Mouse (Mus musculus) myocyte (in vitro differentiated cells): ENCODE data around the gene Trim32. TPM values are rescaled to one million over a fixed set of nuclear protein-coding genes. Genes with fewer than 3 reads are reported as not detected.

Experiments used
- H3K27me3 ChIP-seq: one replicate; pipeline ENCODE4 v1.6.1; 2011; ENCODE audit not compliant: control insufficient read depth, insufficient read depth, insufficient read length
- H3K36me3 ChIP-seq: one replicate; pipeline ENCODE4 v1.6.1; 2011; ENCODE audit not compliant: control insufficient read depth, insufficient read depth
- H3K4me2 ChIP-seq: one replicate; pipeline ENCODE4 v1.6.1; 2011; ENCODE audit warnings: low read depth, control low read depth
- H3K4me3 ChIP-seq: one replicate; pipeline ENCODE4 v1.5.1; 2011; ENCODE audit warnings: mild to moderate bottlenecking, control low read depth, moderate library complexity
- H3K79me2 ChIP-seq: one replicate; pipeline ENCODE4 v1.6.1; 2011; ENCODE audit not compliant: control insufficient read depth, insufficient read depth
- H3ac ChIP-seq: one replicate; pipeline ENCODE4 v1.6.1; 2011; ENCODE audit not compliant: control insufficient read depth, insufficient read length
- CEBPB ChIP-seq: IDR thresholded peaks from 2 replicates; pipeline ENCODE4 v1.6.1; 2011; ENCODE audit warnings: mild to moderate bottlenecking, moderate library complexity; ENCODE audit not compliant: poor library complexity, insufficient read depth, severe bottlenecking
- E2F4 ChIP-seq: IDR thresholded peaks from one replicate; pipeline ENCODE4 v1.6.1; 2011; ENCODE audit warnings: mild to moderate bottlenecking, control low read depth, moderate library complexity; ENCODE audit not compliant: insufficient read depth
- MAX ChIP-seq: IDR thresholded peaks from one replicate; pipeline ENCODE4 v1.6.1; 2011; ENCODE audit warnings: low read depth, mild to moderate bottlenecking, control low read depth
- MYOD1 ChIP-seq, 3 experiments: IDR thresholded peaks; one replicate each; pipeline ENCODE4 v1.6.1; 2011; ENCODE audit warnings: control low read depth in 2 of 3, low read depth in 2 of 3, mild to moderate bottlenecking in 2 of 3, moderate library complexity in 1 of 3; ENCODE audit not compliant: insufficient read length in 2 of 3, control insufficient read depth in 1 of 3
- MYOG ChIP-seq, 3 experiments: IDR thresholded peaks; one replicate each; pipeline ENCODE4 v1.6.1; 2011; ENCODE audit warnings: control low read depth in 2 of 3, low read depth in 2 of 3, mild to moderate bottlenecking in 2 of 3; ENCODE audit not compliant: insufficient read length in 2 of 3, control insufficient read depth in 1 of 3, insufficient read depth in 1 of 3
- POLR2A ChIP-seq: IDR thresholded peaks from one replicate; pipeline ENCODE4 v1.6.1; 2011; ENCODE audit warnings: low read depth, mild to moderate bottlenecking, control low read depth, moderate library complexity; ENCODE audit not compliant: insufficient read length
- POLR2AphosphoS2 ChIP-seq: IDR thresholded peaks from one replicate; pipeline ENCODE4 v1.6.1; 2011; ENCODE audit warnings: low read depth, control low read depth; ENCODE audit not compliant: insufficient read length
- REST ChIP-seq: IDR thresholded peaks from one replicate; pipeline ENCODE4 v1.6.1; 2011; ENCODE audit warnings: mild to moderate bottlenecking, control low read depth, moderate library complexity; ENCODE audit not compliant: insufficient read depth, insufficient read length
- SRF ChIP-seq: IDR thresholded peaks from one replicate; pipeline ENCODE4 v1.6.1; 2011; ENCODE audit warnings: low read depth; ENCODE audit not compliant: control insufficient read depth, insufficient read length
- TCF12 ChIP-seq: IDR thresholded peaks from one replicate; pipeline ENCODE4 v1.6.1; 2011; ENCODE audit warnings: mild to moderate bottlenecking, control low read depth; ENCODE audit not compliant: poor library complexity, insufficient read depth, severe bottlenecking
- TCF3 ChIP-seq: IDR thresholded peaks from one replicate; pipeline ENCODE4 v1.6.1; 2011; ENCODE audit warnings: low read depth, control low read depth; ENCODE audit not compliant: insufficient read length
- USF1 ChIP-seq: IDR thresholded peaks from one replicate; pipeline ENCODE4 v1.6.1; 2011; ENCODE audit warnings: low read depth, mild to moderate bottlenecking, control low read depth, moderate library complexity
- polyA plus RNA-seq: library from polyadenylated mRNA; unstranded; fragments of >200 nt; fragmentation: generic; extraction: Trizol; gene quantifications from one replicate; pipeline ENCODE4 v1.2.1, GENCODE M21; 2012; ENCODE audit warnings: missing spikeins

Gene Trim32
- 23.7 TPM for polyA plus RNA-seq

DNA sequence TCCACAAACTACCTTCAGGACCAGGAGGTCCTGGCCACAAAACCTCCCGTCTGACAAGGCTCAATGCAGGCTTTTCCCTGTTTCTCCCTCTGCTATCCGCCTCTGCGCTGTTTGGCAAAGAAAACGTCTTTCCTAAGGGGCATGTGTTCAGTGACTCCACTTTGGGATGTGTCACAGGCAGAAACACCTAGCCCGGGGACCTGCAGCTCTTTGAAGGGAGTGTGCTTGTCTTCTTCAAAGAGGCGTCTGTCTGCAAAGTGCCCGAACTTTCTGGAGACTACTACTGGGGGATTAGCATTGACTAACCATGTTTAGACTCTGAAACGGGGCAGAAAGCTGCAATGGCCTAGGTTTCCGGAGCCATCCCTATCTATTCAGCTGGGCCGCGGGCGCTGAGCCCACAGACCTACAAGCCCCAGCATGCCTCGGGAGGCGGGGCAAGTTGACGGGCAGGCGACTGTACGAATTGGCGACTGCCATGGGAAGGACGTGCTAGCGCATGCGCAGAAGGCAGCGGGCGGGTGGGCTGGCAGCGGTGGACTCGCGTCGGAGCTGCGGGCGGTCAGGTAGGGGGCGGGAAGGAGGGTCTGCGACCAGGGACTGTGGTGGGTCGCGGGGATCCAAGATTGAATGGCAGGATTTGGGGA is at the start of gene Trim32:
Gene Trim32 (plus strand): TSS at position 483 of the 647 bp plus-strand sequence.
- TF ChIP-seq TCF12 (no peak), REST (no peak), POLR2AphosphoS2 (peak; percentile 92), MAX (no peak), POLR2A (peak; percentile 95)
- no peaks in the 10 kb centered on the region for H3K36me3 ChIP-seq
- H3K27me3 ChIP-seq, result no peaks in the 10 kb centered on the region
- peak within 1 kb of the TSS; percentile 40 for H3ac ChIP-seq
- peak within 1 kb of the TSS; percentile 92 for H3K4me3 ChIP-seq
- H3K4me2 ChIP-seq, result peak within 1 kb of the TSS; percentile 75
- H3K79me2 ChIP-seq, result peaks cover 45% of the 10 kb centered on the region

DNA sequence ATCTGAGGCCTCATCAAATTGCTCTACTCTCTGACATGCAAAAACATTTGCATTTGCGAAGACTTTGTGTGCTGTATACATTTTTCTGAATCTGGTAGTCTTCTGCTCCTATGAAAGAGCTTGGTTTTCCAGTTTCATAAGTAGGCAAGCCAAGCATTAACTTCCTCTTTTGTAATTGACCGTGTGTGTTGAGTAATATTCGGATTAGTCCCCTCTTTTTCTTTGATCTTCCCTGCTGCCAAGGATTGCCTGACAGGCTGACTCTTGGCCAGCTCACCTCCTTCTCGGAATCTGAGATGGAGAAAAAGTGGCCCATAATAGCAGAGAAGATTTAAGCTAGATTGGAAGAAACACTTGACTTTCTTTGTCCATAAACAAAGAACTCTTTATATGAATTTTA is 39.3 kb upstream of the Trim32 start:
- Histone ChIP-seq H3K27me3 (no peaks in the 10 kb centered on the region), H3ac (no peak overlapping the region), H3K36me3 (no peaks in the 10 kb centered on the region), H3K4me3 (no peak overlapping the region), H3K79me2 (no peaks in the 10 kb centered on the region), H3K4me2 (no peak overlapping the region)
- no peak for TF ChIP-seq MYOD1 (IDR thresholded peaks at IDR 0.05; ENCODE audit: control insufficient read depth in 1 of 3, insufficient read length in 2 of 3, low read depth in 2 of 3)
- TF ChIP-seq TCF12, result no peak
- TF ChIP-seq USF1, result no peak
- TF ChIP-seq POLR2A, result no peak
- no peak for TF ChIP-seq TCF3
- TF ChIP-seq POLR2AphosphoS2, result no peak
- no peak for TF ChIP-seq E2F4
- TF ChIP-seq CEBPB, result no peak
- no peak for TF ChIP-seq SRF
- TF ChIP-seq REST, result no peak
- no peak for TF ChIP-seq MYOG (IDR thresholded peaks at IDR 0.05; ENCODE audit: control insufficient read depth in 1 of 3, insufficient read depth in 1 of 3, insufficient read length in 2 of 3, low read depth in 2 of 3)
- TF ChIP-seq MAX, result no peak

DNA sequence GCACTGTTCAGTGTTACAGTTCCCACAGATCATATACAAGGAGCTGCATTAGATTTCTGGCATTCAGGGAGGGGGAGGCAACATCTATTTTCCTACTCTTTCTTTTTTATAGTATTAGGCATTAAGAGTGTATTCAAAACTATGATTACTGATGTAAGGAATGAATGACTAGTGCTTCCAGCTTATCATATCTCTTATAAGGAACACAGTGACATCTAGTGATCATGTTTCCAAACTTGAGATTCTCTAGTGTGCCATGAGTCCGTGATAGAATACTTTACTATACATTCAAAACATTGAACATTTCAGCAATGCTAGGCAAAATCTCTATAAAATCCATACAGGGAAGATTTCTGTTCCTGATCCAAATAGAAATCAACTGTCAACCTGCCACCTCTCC is 24.5 kb upstream of the Trim32 start:
- Histone ChIP-seq H3K79me2 (no peaks in the 10 kb centered on the region), H3K4me3 (no peak overlapping the region), H3K4me2 (no peak overlapping the region), H3K36me3 (no peaks in the 10 kb centered on the region), H3ac (no peak overlapping the region), H3K27me3 (no peaks in the 10 kb centered on the region)
- TF ChIP-seq MYOD1 (IDR thresholded peaks at IDR 0.05; ENCODE audit: control insufficient read depth in 1 of 3, insufficient read length in 2 of 3, low read depth in 2 of 3) (no peak), REST (no peak), USF1 (no peak), TCF3 (no peak), MYOG (IDR thresholded peaks at IDR 0.05; ENCODE audit: control insufficient read depth in 1 of 3, insufficient read depth in 1 of 3, insufficient read length in 2 of 3, low read depth in 2 of 3) (no peak), MAX (no peak), POLR2A (no peak), CEBPB (no peak), POLR2AphosphoS2 (no peak), TCF12 (no peak)

DNA sequence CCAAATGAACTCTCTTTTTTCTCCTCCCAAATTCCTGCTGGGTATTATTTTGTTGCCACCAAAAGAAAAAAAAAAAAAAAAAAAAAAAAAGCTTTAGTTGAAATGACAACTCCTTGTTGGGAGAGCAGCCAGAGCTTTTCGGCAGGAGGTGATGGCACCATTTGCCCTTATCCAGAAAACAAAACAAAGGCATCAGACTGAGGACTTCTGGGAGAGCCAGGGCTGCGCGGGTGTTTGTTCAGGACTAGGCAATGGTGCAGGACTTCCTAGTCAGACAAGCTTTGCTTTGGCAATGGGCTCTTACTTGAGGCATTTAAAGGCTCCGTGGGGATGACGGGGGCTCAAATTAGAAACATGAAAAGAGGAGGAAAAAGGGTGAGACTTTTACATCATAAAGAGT is 17.8 kb upstream of the Trim32 start:
- Histone ChIP-seq H3K4me3 (no peak overlapping the region), H3K36me3 (no peaks in the 10 kb centered on the region), H3K27me3 (peaks cover 2% of the 10 kb centered on the region), H3K79me2 (no peaks in the 10 kb centered on the region), H3K4me2 (no peak overlapping the region), H3ac (no peak overlapping the region)
- no peak for TF ChIP-seq MYOD1 (IDR thresholded peaks at IDR 0.05; ENCODE audit: control insufficient read depth in 1 of 3, insufficient read length in 2 of 3, low read depth in 2 of 3)
- no peak for TF ChIP-seq REST
- no peak for TF ChIP-seq CEBPB
- TF ChIP-seq MAX, result no peak
- TF ChIP-seq SRF, result no peak

DNA sequence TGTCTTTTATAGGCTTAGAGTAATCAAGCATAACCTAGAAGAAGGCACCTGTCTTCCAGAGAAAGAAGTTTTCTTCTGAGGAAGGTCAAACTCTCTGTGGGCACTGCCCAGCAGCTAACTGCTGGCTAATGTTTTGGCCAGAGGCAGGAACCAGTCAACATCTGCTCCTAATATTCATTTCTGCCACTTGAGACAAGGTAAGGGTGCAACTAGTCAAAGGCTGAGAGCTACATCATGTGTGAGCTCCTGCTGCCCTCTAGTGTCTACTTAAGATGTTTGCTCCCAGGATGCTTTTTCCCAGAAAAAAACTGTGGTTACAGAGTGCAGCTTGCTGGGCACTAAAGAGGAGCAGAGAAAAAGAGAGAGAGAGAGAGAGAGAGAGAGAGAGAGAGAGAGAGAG is 15.0 kb upstream of the Trim32 start:
- TF ChIP-seq TCF12 (no peak), CEBPB (no peak), POLR2AphosphoS2 (no peak), POLR2A (no peak)
- H3K36me3 ChIP-seq, result no peaks in the 10 kb centered on the region
- H3K79me2 ChIP-seq, result no peaks in the 10 kb centered on the region
- H3K4me3 ChIP-seq, result no peak overlapping the region
- peaks cover 4% of the 10 kb centered on the region for H3K27me3 ChIP-seq
- no peak overlapping the region for H3ac ChIP-seq
- no peak overlapping the region for H3K4me2 ChIP-seq
